Mouse (Mus musculus) liver, embryonic 14.5 days (tissue): ENCODE results near the gene Dis3l2. TPM values are rescaled to one million over a fixed set of nuclear protein-coding genes. Genes with fewer than 3 reads are reported as not detected.

Experiments used
- ATAC-seq: fragments of 200-750 bp; cut with Nextera tagmentation; 2 replicates; pipeline ENCODE4 v1.8.0; 2017; ENCODE audit warnings: moderate number of reproducible peaks, mild to moderate bottlenecking, moderate library complexity; ENCODE audit not compliant: insufficient read depth
- DNase-seq, 3 experiments: peaks; one replicate each; pipeline ENCODE4 v3.0.0-alpha.2; 2012 to 2013; ENCODE audit warnings: low read depth in 3 of 3, low spot score in 3 of 3
- H3K27ac ChIP-seq: fragments of 300-500 bp; sonication (generic); 2 replicates; pipeline ENCODE4 v1.5.1; 2014; ENCODE audit warnings: moderate library complexity, mild to moderate bottlenecking, control low read depth, inconsistent platforms
- H3K27me3 ChIP-seq: fragments of 300-500 bp; sonication (generic); 2 replicates; pipeline ENCODE4 v1.6.1; 2014; ENCODE audit warnings: mild to moderate bottlenecking, low read length, moderate library complexity; ENCODE audit not compliant: control insufficient read depth, insufficient read depth
- H3K36me3 ChIP-seq: fragments of 300-500 bp; sonication (generic); replicated peaks from 2 replicates; pipeline ENCODE4 v1.6.1; 2014; ENCODE audit warnings: low read depth; ENCODE audit not compliant: control insufficient read depth, insufficient read depth
- H3K4me1 ChIP-seq, 2 experiments: fragments of 200-500 bp in 1 of 2; fragments of 300-500 bp in 1 of 2; sonication (generic) in 1 of 2; replicated peaks; 2 replicates each; pipeline ENCODE4 v1.6.1; 2012 to 2014; ENCODE audit warnings: antibody characterized with exemption in 1 of 2, inconsistent platforms in 1 of 2, low read length in 1 of 2; ENCODE audit not compliant: control insufficient read depth in 2 of 2, insufficient read depth in 2 of 2
- H3K4me2 ChIP-seq: fragments of 300-500 bp; sonication (generic); 2 replicates; pipeline ENCODE4 v1.6.1; 2014; ENCODE audit warnings: low read depth, mild to moderate bottlenecking, control low read depth, moderate library complexity
- H3K4me3 ChIP-seq, 2 experiments: fragments of 200-500 bp in 1 of 2; fragments of 300-500 bp in 1 of 2; sonication (generic) in 1 of 2; 2 replicates each; pipeline ENCODE4 v1.5.1; 2012 to 2014; ENCODE audit warnings: low read depth in 2 of 2, low read length in 2 of 2, mild to moderate bottlenecking in 2 of 2, control low read depth in 1 of 2, inconsistent platforms in 1 of 2, moderate library complexity in 1 of 2; ENCODE audit not compliant: insufficient read depth in 1 of 2
- H3K9ac ChIP-seq: fragments of 300-500 bp; sonication (generic); replicated peaks from 2 replicates; pipeline ENCODE4 v1.6.1; 2014; ENCODE audit warnings: mild to moderate bottlenecking, control low read depth, moderate library complexity
- H3K9me3 ChIP-seq: fragments of 300-500 bp; sonication (generic); 2 replicates; pipeline ENCODE4 v1.6.1; 2016; ENCODE audit warnings: low read length, mixed read lengths; ENCODE audit not compliant: control insufficient read depth
- CTCF ChIP-seq: IDR thresholded peaks from 2 replicates; pipeline ENCODE4 v1.5.1; 2016; ENCODE audit warnings: antibody characterized with exemption, low read depth, control low read depth
- EP300 ChIP-seq: IDR thresholded peaks from 2 replicates; pipeline ENCODE4 v1.6.1; 2016; ENCODE audit warnings: antibody characterized with exemption, low read depth
- WGBS: fragments of 180-500 bp; shearing (Covaris S2); extraction: QIAGEN DNeasy Blood & Tissue Kit; methylation state at CpG from one replicate; pipeline ENCODE4 v1.1.7; 2014; ENCODE audit not compliant: insufficient replicate concordance; 5-methylcytosine and 5-hydroxymethylcytosine counted together
- polyA plus RNA-seq, 2 experiments: library from polyadenylated mRNA; depleted of rRNA in 1 of 2; stranded (reverse) in 1 of 2; unstranded in 1 of 2; fragments of >200 nt; fragmentation: Nextera tagmentation in 1 of 2; extraction: Ambion mirVana in 1 of 2; gene quantifications; 2 replicates each; pipeline versions ENCODE4 v1.2.1 to v1.2.3; 2012 to 2014

Gene Dis3l2
- polyA plus RNA-seq, 2 experiments, result 6.0 to 7.1 TPM

DNA sequence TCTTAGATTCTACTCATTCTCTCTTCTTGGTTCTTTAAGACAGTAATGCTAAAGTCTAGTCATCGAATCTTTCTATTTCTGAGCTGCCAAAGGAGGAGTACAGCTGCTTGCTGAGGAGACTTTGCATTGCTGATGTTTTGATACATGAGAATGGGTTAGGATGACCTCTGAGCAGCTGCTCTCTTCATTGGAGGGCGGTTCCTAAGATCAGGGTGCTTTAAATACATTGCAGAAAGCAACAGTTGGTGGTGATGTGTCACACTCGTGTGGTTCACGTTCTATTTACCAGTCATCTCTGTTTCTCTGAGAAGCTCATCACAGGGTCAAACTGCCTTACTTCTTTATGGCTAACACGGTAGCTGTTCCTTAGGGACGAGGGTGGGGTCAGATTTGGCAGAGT is 54.5 kb downstream of the Dis3l2 start:
- Histone ChIP-seq H3K27ac (no peak overlapping the region), H3K9me3 (no peaks in the 10 kb centered on the region), H3K27me3 (no peaks in the 10 kb centered on the region), H3K4me1 (no peaks in the 10 kb centered on the region), H3K4me3 (no peak overlapping the region), H3K9ac (no peak overlapping the region), H3K36me3 (no peaks in the 10 kb centered on the region), H3K4me2 (no peak overlapping the region)
- TF ChIP-seq CTCF, result no peak
- no peak for TF ChIP-seq EP300
- no peak for ATAC-seq
- no peak for DNase-seq
- WGBS, result 68% methylated on average over 6 of the region's 6 CpGs

DNA sequence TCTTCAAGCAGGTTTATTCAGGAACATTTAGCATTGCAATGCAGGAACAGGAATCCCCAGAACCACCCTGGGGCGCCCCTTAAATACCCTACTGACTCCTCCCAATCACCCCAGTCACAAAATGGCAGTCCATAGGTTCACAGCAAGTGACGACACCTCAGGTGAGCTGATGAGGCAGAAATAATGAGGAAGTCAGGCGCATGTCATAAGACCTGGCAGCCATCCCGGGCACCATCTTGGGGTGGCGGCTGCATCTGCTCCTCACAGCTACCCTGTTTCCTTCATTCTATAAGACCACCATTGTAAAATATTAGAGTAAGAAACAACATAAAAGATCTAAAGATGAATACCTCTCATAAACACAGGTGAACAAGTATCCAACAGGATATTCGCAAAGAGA is 58.6 kb downstream of the Dis3l2 start:
- H3K9me3 ChIP-seq, result no peaks in the 10 kb centered on the region
- TF ChIP-seq EP300 (no peak), CTCF (no peak)

DNA sequence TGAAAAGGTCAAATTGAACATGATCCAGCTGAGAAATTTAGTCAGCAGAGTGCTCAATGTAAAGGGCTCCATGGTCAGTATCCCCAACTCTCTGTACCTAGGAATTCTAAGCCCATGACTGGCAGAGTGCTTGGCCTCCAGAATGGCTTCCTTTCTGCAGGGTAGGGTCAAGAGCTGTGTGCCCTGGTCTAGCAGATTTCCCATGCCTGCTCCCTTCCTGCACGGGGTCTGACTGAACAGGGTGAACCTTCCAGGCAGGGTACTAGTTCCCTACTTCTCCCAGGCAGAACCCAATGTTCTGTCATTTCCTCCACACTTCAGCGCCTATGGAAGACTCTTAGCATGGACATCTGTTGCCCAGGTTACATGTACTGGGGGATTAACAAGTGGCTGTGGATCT is 97.6 kb downstream of the Dis3l2 start:
- WGBS, result 69% methylated on average over 2 of the region's 2 CpGs

More for the DNA sequence above, 58.6 kb downstream of the Dis3l2 start:
- no peak overlapping the region for H3K27ac ChIP-seq
- H3K27me3 ChIP-seq, result no peaks in the 10 kb centered on the region
- H3K36me3 ChIP-seq, result no peaks in the 10 kb centered on the region
- no peak overlapping the region for H3K4me3 ChIP-seq
- no peak overlapping the region for H3K9ac ChIP-seq
- no peak for DNase-seq
- no peak overlapping the region for H3K4me2 ChIP-seq
- ATAC-seq, result no peak
- H3K4me1 ChIP-seq, result no peaks in the 10 kb centered on the region
- WGBS, result 82% methylated on average over 6 of the region's 6 CpGs

DNA sequence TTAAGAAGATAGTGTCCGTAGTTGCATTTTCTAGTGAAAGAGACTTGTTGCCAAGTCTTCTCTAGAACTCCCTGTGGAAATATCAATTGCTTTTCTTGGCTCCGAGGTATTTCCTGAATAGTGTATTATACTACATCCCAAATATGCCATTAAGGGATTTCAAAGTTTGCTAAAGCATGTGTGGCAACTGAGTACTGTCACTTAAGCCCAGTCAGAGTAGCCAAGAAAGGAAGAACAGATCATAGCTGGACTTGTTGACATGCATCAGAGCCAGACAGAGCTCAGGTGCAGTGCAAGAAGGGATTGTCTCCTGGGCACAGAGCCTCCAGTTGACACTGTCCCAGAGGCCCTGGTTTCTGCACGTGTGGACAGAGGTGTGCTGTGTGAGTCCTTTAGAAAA is 108.1 kb downstream of the Dis3l2 start:
- no peaks in the 10 kb centered on the region for H3K9me3 ChIP-seq
- TF ChIP-seq CTCF (no peak), EP300 (no peak)
- WGBS, result 64% methylated on average over 3 of the region's 3 CpGs

More for the DNA sequence above, 97.6 kb downstream of the Dis3l2 start:
- Histone ChIP-seq H3K27ac (no peak overlapping the region), H3K9ac (no peak overlapping the region), H3K4me1 (no peaks in the 10 kb centered on the region), H3K4me2 (no peak overlapping the region), H3K4me3 (no peak overlapping the region), H3K27me3 (no peaks in the 10 kb centered on the region), H3K36me3 (no peaks in the 10 kb centered on the region), H3K9me3 (no peaks in the 10 kb centered on the region)
- no peak for TF ChIP-seq CTCF
- no peak for TF ChIP-seq EP300
- DNase-seq (no peak), ATAC-seq (no peak)

DNA sequence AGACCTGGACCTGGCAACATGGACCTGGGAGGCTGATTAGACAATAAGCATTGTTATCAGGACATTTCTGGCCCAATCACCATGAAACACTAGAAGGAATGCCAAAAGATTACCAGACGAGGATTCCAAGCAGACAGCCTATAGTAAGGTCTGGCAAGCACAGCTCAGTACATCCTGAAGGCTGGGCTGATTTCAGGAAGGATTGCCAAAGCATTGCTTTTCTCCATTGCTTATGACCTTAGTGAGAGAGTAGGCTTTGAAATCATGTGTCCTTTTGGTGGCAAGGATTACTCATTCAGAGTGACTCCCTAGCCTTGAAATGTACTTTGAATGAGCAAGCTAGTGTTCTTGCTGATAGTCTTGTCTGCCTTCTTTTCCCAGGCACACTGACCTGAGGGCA is 118.7 kb downstream of the Dis3l2 start:
- Histone ChIP-seq H3K4me2 (no peak overlapping the region), H3K4me3 (no peak overlapping the region), H3K27me3 (no peaks in the 10 kb centered on the region), H3K4me1 (no peaks in the 10 kb centered on the region), H3K36me3 (no peaks in the 10 kb centered on the region), H3K27ac (no peak overlapping the region), H3K9ac (no peak overlapping the region), H3K9me3 (no peaks in the 10 kb centered on the region)
- ATAC-seq (no peak), DNase-seq (no peak)
- WGBS, result 36% methylated on average over 1 of the region's 1 CpGs
- TF ChIP-seq EP300 (no peak), CTCF (no peak)

More for the DNA sequence above, 108.1 kb downstream of the Dis3l2 start:
- Histone ChIP-seq H3K27ac (no peak overlapping the region), H3K36me3 (no peaks in the 10 kb centered on the region), H3K9ac (no peak overlapping the region), H3K4me2 (no peak overlapping the region), H3K27me3 (no peaks in the 10 kb centered on the region), H3K4me1 (no peaks in the 10 kb centered on the region), H3K4me3 (no peak overlapping the region)
- DNase-seq (no peak), ATAC-seq (no peak)
